Mouse (Mus musculus): ENCODE measurements at regions not wholly inside any gene's neighbourhood (a gene's known extent, or its start where the extent isn't known, plus 50 kb on each side); places are given as distances from the start of the nearest gene placed in this dataset.

DNA sequence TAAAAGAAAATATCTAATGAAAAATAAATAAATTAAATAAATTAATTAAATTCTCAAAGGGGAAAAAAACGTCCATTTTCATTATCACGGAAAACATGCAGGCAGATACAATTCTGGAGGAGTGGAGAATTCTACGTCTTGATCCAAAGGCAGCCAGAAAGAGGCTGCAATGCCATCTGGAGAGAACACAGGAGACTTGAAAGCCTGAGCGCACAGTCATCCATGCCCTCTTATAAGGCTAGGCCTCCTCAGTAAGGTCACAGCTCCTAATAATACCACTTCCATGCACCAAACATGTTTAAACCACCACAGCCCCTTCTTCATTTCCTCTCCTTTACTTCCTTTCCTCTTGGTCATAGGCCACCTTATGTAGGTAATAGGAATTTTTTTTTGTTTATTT is 307.1 kb downstream of the Etv1 start:
- Histone ChIP-seq H3K27ac (ENCODE audit: insufficient read depth, low read depth, low read length, poor library complexity, severe bottlenecking) (no peak overlapping the region), H3K9me3 (ENCODE audit: control insufficient read depth, insufficient read depth, low read depth, low read length) (no peaks in the 10 kb centered on the region), H3K9ac (ENCODE audit: insufficient read depth, low read depth, low read length, poor library complexity, severe bottlenecking) (no peak overlapping the region), H3K4me1 (ENCODE audit: control insufficient read depth in 2 of 2, insufficient read depth in 2 of 2, low read length in 2 of 2, poor library complexity in 1 of 2) (no peaks in the 10 kb centered on the region), H3K36me3 (ENCODE audit: control insufficient read depth, insufficient read depth, low read length, poor library complexity, severe bottlenecking) (no peaks in the 10 kb centered on the region), H3K4me3 (ENCODE audit: insufficient read depth in 1 of 2, low read depth in 1 of 2, low read length in 2 of 2, poor library complexity in 1 of 2, severe bottlenecking in 1 of 2) (no peak overlapping the region)
- DNase-seq (ENCODE audit: low read depth, low spot score): no peak
- in situ Hi-C loops (cut with MboI; ENCODE audit: low sequenced_read_pairs in 2 of 2, unreplicated experiment in 2 of 2): no loop called here
- no peak for TF ChIP-seq ZNF384 (IDR thresholded peaks at IDR 0.05; ENCODE audit: low read depth, low read length)
- TF ChIP-seq ZC3H11A (IDR thresholded peaks at IDR 0.05; ENCODE audit: borderline replicate concordance, low read depth, low read length): no peak
- TF ChIP-seq HCFC1 (IDR thresholded peaks at IDR 0.05; ENCODE audit: borderline replicate concordance, insufficient read depth, low read length): no peak
- TF ChIP-seq MAFK (IDR thresholded peaks at IDR 0.05; ENCODE audit: insufficient read depth, low read depth, low read length): no peak
- no peak for TF ChIP-seq CHD2 (IDR thresholded peaks at IDR 0.05; ENCODE audit: low read depth, low read length)

DNA sequence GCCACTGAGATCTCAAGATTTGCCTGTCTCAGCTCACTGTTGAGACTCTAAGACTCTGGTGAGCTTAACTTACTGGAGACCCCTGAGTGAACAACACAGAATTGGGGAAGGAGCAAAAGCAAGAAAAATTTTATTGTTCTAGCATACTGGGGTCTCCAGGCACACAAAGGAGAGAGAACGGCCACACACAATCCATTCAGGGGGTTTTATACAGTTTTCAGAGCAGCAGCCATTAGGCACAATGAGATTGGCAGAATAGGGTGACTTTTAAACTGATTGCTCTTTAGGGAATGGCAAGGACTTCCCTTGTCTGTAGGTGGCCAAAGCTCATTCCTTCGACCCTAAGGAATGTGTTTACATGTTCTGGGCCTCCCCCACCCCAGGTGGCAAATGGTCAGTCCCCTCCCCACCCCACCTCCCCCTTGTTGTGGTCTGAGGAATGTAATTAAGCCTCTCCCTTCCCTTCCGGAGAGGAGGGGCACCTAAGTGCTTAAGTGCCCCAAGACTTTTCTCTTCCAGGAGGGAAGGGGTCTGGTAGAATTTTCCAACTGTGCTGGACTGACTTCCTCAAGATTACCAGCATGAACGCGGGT is 315.6 kb downstream of the Etv1 start:
- Histone ChIP-seq H3K4me1 (ENCODE audit: control insufficient read depth in 2 of 2, insufficient read depth in 2 of 2, low read length in 2 of 2, poor library complexity in 1 of 2) (peaks cover 3 to 4% of the 10 kb centered on the region in 2 experiments; a peak in 2 of 4 replicates), H3K4me3 (ENCODE audit: insufficient read depth in 1 of 2, low read depth in 1 of 2, low read length in 2 of 2, poor library complexity in 1 of 2, severe bottlenecking in 1 of 2) (no peak overlapping the region; a peak in 1 of 4 replicates), H3K9ac (ENCODE audit: insufficient read depth, low read depth, low read length, poor library complexity, severe bottlenecking) (no peak overlapping the region), H3K36me3 (ENCODE audit: control insufficient read depth, insufficient read depth, low read length, poor library complexity, severe bottlenecking) (no peaks in the 10 kb centered on the region), H3K9me3 (ENCODE audit: control insufficient read depth, insufficient read depth, low read depth, low read length) (no peaks in the 10 kb centered on the region), H3K27ac (ENCODE audit: insufficient read depth, low read depth, low read length, poor library complexity, severe bottlenecking) (no peak overlapping the region; the same call in 1 of the 2 replicates)
- in situ Hi-C loops (cut with MboI; ENCODE audit: low sequenced_read_pairs in 2 of 2, unreplicated experiment in 2 of 2): no loop called here
- peak; percentile 62 for TF ChIP-seq CHD2 (IDR thresholded peaks at IDR 0.05; ENCODE audit: low read depth, low read length)
- TF ChIP-seq ZNF384 (IDR thresholded peaks at IDR 0.05; ENCODE audit: low read depth, low read length): no peak
- DNase-seq (ENCODE audit: low read depth, low spot score): peak; percentile 66

DNA sequence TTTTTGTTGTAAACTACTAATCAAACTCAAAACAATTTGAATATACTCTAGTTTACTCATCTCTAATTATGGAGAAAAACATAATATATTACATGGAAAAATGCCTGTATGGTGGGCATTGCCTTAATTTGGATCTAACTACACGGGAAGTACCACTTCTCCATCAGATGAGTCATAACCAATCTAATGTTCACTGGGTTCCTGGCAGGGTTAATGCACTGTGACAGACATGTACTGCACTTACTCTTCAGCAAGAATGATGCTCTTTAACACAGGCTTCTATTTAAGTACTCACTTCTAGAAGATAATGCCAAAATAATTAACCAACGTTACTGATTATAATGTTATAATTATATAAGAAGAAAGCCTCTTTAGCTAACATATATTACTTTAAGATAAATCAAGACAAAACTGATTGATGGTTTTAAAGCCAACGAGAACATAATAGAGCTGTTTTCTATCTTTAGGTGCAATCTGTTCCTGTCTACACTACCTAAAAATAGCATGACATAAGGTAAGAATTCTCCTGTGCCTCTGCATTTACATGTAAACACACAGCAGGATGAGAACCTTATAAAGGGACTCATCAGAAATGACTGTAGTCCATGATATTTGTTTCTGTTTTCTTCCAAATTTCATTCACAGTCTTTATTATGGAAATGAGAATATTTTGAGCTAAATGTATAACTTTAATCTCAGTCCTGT is 344.4 kb downstream of the Etv1 start:
- Histone ChIP-seq H3K4me3 (ENCODE audit: insufficient read depth in 1 of 2, low read depth in 1 of 2, low read length in 2 of 2, poor library complexity in 1 of 2, severe bottlenecking in 1 of 2) (no peak overlapping the region), H3K36me3 (ENCODE audit: control insufficient read depth, insufficient read depth, low read length, poor library complexity, severe bottlenecking) (no peaks in the 10 kb centered on the region), H3K27ac (ENCODE audit: insufficient read depth, low read depth, low read length, poor library complexity, severe bottlenecking) (no peak overlapping the region), H3K9ac (ENCODE audit: insufficient read depth, low read depth, low read length, poor library complexity, severe bottlenecking) (no peak overlapping the region), H3K4me1 (ENCODE audit: control insufficient read depth in 2 of 2, insufficient read depth in 2 of 2, low read length in 2 of 2, poor library complexity in 1 of 2) (no peaks in the 10 kb centered on the region), H3K9me3 (ENCODE audit: control insufficient read depth, insufficient read depth, low read depth, low read length) (no peaks in the 10 kb centered on the region)
- no peak for TF ChIP-seq HCFC1 (IDR thresholded peaks at IDR 0.05; ENCODE audit: borderline replicate concordance, insufficient read depth, low read length)
- no peak for TF ChIP-seq ZNF384 (IDR thresholded peaks at IDR 0.05; ENCODE audit: low read depth, low read length)
- TF ChIP-seq MAFK (IDR thresholded peaks at IDR 0.05; ENCODE audit: insufficient read depth, low read depth, low read length): no peak
- TF ChIP-seq CHD2 (IDR thresholded peaks at IDR 0.05; ENCODE audit: low read depth, low read length): no peak
- no peak for TF ChIP-seq ZC3H11A (IDR thresholded peaks at IDR 0.05; ENCODE audit: borderline replicate concordance, low read depth, low read length)
- no peak for DNase-seq (ENCODE audit: low read depth, low spot score)
- in situ Hi-C loops (cut with MboI; ENCODE audit: low sequenced_read_pairs in 2 of 2, unreplicated experiment in 2 of 2): no loop called here

DNA sequence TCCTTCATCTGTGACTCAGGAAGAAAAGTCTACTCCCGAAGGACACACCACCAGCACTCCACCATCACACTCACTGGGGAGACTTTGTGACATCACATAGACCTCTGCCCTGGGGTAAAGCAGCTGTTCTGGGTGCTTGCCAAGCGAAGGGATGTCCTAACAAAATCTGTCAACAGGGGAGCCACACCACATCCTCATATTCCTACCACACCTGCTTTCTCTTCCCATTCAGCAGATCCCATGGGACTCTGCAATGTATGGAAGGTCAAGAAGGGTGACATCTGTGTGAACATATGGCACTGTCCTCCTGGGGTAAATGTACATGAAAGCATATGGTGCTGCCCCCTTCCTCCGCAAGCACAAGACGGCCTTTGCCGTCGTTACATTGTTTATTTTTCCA is 375.5 kb downstream of the Etv1 start:
- TF ChIP-seq MAFK (IDR thresholded peaks at IDR 0.05; ENCODE audit: insufficient read depth, low read depth, low read length) (no peak), ZNF384 (IDR thresholded peaks at IDR 0.05; ENCODE audit: low read depth, low read length) (no peak), HCFC1 (IDR thresholded peaks at IDR 0.05; ENCODE audit: borderline replicate concordance, insufficient read depth, low read length) (no peak), ZC3H11A (IDR thresholded peaks at IDR 0.05; ENCODE audit: borderline replicate concordance, low read depth, low read length) (no peak), CHD2 (IDR thresholded peaks at IDR 0.05; ENCODE audit: low read depth, low read length) (no peak)
- no peak overlapping the region for H3K9ac ChIP-seq (ENCODE audit: insufficient read depth, low read depth, low read length, poor library complexity, severe bottlenecking)
- no peaks in the 10 kb centered on the region for H3K4me1 ChIP-seq (ENCODE audit: control insufficient read depth in 2 of 2, insufficient read depth in 2 of 2, low read length in 2 of 2, poor library complexity in 1 of 2)
- in situ Hi-C loops (cut with MboI; ENCODE audit: low sequenced_read_pairs in 2 of 2, unreplicated experiment in 2 of 2): no loop called here
- H3K36me3 ChIP-seq (ENCODE audit: control insufficient read depth, insufficient read depth, low read length, poor library complexity, severe bottlenecking): no peaks in the 10 kb centered on the region
- H3K27ac ChIP-seq (ENCODE audit: insufficient read depth, low read depth, low read length, poor library complexity, severe bottlenecking): no peak overlapping the region
- no peak for DNase-seq (ENCODE audit: low read depth, low spot score)
- no peaks in the 10 kb centered on the region for H3K9me3 ChIP-seq (ENCODE audit: control insufficient read depth, insufficient read depth, low read depth, low read length)
- H3K4me3 ChIP-seq (ENCODE audit: insufficient read depth in 1 of 2, low read depth in 1 of 2, low read length in 2 of 2, poor library complexity in 1 of 2, severe bottlenecking in 1 of 2): no peak overlapping the region

Measured in ES-E14 (cell line).